Mouse (Mus musculus): ENCODE data around the gene Fstl4. TPM values are rescaled to one million over a fixed set of nuclear protein-coding genes. Genes with fewer than 3 reads are reported as not detected.

The Fstl4 gene
- polyA plus RNA-seq, 1 experiment from 2014 or later, result 7.2 TPM

- Histone ChIP-seq H3K9ac (replicated peaks; ENCODE audit: low read length) (no peak overlapping the region), H3K27ac (replicated peaks; ENCODE audit: low read depth, low read length) (peak overlapping the region; percentile 52; the same call in 1 of the 2 replicates), H3K4me1 (ENCODE audit: control insufficient read depth, insufficient read depth, low read length) (peaks cover 17% of the 10 kb centered on the region), H3K27me3 (ENCODE audit: control insufficient read depth, insufficient read depth, low read length) (peaks cover 4% of the 10 kb centered on the region; the same call in 1 of the 2 replicates), H3K9me3 (ENCODE audit: control insufficient read depth, low read length) (no peaks in the 10 kb centered on the region), H3K4me2 (ENCODE audit: low read length) (no peak overlapping the region), H3K36me3 (ENCODE audit: control insufficient read depth, insufficient read depth, low read length) (no peaks in the 10 kb centered on the region), H3K4me3 (replicated peaks; ENCODE audit: low read depth, low read length) (no peak overlapping the region)
- ATAC-seq (ENCODE audit: low FRiP score, low TSS enrichment) (peak; percentile 53; the same call in 1 of the 2 replicates), DNase-seq (peak; percentile 72)
- 12% methylated on average over 14 of the region's 14 CpGs for WGBS
Measured at GRCm38 (mm10) chr11:53067699-53068478, 303.5 kb downstream of the Fstl4 start.

GRCm38 (mm10) chr11:53068479-53069065 lies 304.1 kb downstream of the Fstl4 start:
- ATAC-seq (ENCODE audit: low FRiP score, low TSS enrichment), result no peak
- no peaks in the 10 kb centered on the region for H3K36me3 ChIP-seq (ENCODE audit: control insufficient read depth, insufficient read depth, low read length)
- peaks cover 4% of the 10 kb centered on the region; the same call in 1 of the 2 replicates for H3K27me3 ChIP-seq (ENCODE audit: control insufficient read depth, insufficient read depth, low read length)
- no peaks in the 10 kb centered on the region for H3K9me3 ChIP-seq (ENCODE audit: control insufficient read depth, low read length)
- H3K27ac ChIP-seq (replicated peaks; ENCODE audit: low read depth, low read length), result 0 out of 2 replicates have a peak overlapping the region, but pooled peaks have one; percentile 52
- peaks cover 17% of the 10 kb centered on the region for H3K4me1 ChIP-seq (ENCODE audit: control insufficient read depth, insufficient read depth, low read length)
- peak; percentile 46 for DNase-seq
- 48% methylated on average over 16 of the region's 16 CpGs for WGBS
- H3K9ac ChIP-seq (replicated peaks; ENCODE audit: low read length), result no peak overlapping the region
- H3K4me3 ChIP-seq (replicated peaks; ENCODE audit: low read depth, low read length), result no peak overlapping the region
- H3K4me2 ChIP-seq (ENCODE audit: low read length), result no peak overlapping the region

GRCm38 (mm10) chr11:53069751-53070150 lies 305.3 kb downstream of the Fstl4 start:
- Histone ChIP-seq H3K27me3 (ENCODE audit: control insufficient read depth, insufficient read depth, low read length) (peaks cover 4% of the 10 kb centered on the region; the same call in 1 of the 2 replicates), H3K4me1 (ENCODE audit: control insufficient read depth, insufficient read depth, low read length) (peaks cover 17% of the 10 kb centered on the region), H3K36me3 (ENCODE audit: control insufficient read depth, insufficient read depth, low read length) (no peaks in the 10 kb centered on the region), H3K9ac (replicated peaks; ENCODE audit: low read length) (no peak overlapping the region), H3K27ac (replicated peaks; ENCODE audit: low read depth, low read length) (0 out of 2 replicates have a peak overlapping the region, but pooled peaks have one; percentile 9), H3K4me3 (replicated peaks; ENCODE audit: low read depth, low read length) (no peak overlapping the region), H3K9me3 (ENCODE audit: control insufficient read depth, low read length) (no peaks in the 10 kb centered on the region), H3K4me2 (ENCODE audit: low read length) (no peak overlapping the region)
- ATAC-seq (ENCODE audit: low FRiP score, low TSS enrichment) (no peak), DNase-seq (peak; percentile 47)
- 42% methylated on average over 6 of the region's 6 CpGs for WGBS

GRCm38 (mm10) chr11:53071602-53072001 lies 307.2 kb downstream of the Fstl4 start:
- WGBS, result 95% methylated on average over 1 of the region's 1 CpGs
- H3K4me3 ChIP-seq (replicated peaks; ENCODE audit: low read depth, low read length), result no peak overlapping the region
- ATAC-seq (ENCODE audit: low FRiP score, low TSS enrichment) (no peak), DNase-seq (no peak)
- H3K4me1 ChIP-seq (ENCODE audit: control insufficient read depth, insufficient read depth, low read length), result peaks cover 17% of the 10 kb centered on the region
- no peak overlapping the region for H3K4me2 ChIP-seq (ENCODE audit: low read length)
- H3K9ac ChIP-seq (replicated peaks; ENCODE audit: low read length), result no peak overlapping the region
- no peaks in the 10 kb centered on the region for H3K36me3 ChIP-seq (ENCODE audit: control insufficient read depth, insufficient read depth, low read length)
- no peak overlapping the region for H3K27ac ChIP-seq (replicated peaks; ENCODE audit: low read depth, low read length)
- H3K27me3 ChIP-seq (ENCODE audit: control insufficient read depth, insufficient read depth, low read length), result no peaks in the 10 kb centered on the region
- H3K9me3 ChIP-seq (ENCODE audit: control insufficient read depth, low read length), result no peaks in the 10 kb centered on the region

- Histone ChIP-seq H3K9me3 (ENCODE audit: control insufficient read depth, low read length) (no peaks in the 10 kb centered on the region), H3K9ac (replicated peaks; ENCODE audit: low read length) (no peak overlapping the region), H3K27ac (replicated peaks; ENCODE audit: low read depth, low read length) (no peak overlapping the region), H3K4me3 (replicated peaks; ENCODE audit: low read depth, low read length) (no peak overlapping the region), H3K4me2 (ENCODE audit: low read length) (no peak overlapping the region), H3K27me3 (ENCODE audit: control insufficient read depth, insufficient read depth, low read length) (no peaks in the 10 kb centered on the region), H3K4me1 (ENCODE audit: control insufficient read depth, insufficient read depth, low read length) (no peaks in the 10 kb centered on the region), H3K36me3 (ENCODE audit: control insufficient read depth, insufficient read depth, low read length) (no peaks in the 10 kb centered on the region)
- ATAC-seq (ENCODE audit: low FRiP score, low TSS enrichment) (no peak), DNase-seq (no peak)
- WGBS, result 88% methylated on average over 7 of the region's 7 CpGs
Measured at GRCm38 (mm10) chr11:53077641-53078040, 313.2 kb downstream of the Fstl4 start.

GRCm38 (mm10) chr11:53078419-53079334 lies 314.2 kb downstream of the Fstl4 start:
- no peaks in the 10 kb centered on the region for H3K4me1 ChIP-seq (ENCODE audit: control insufficient read depth, insufficient read depth, low read length)
- no peak overlapping the region for H3K27ac ChIP-seq (replicated peaks; ENCODE audit: low read depth, low read length)
- no peaks in the 10 kb centered on the region for H3K36me3 ChIP-seq (ENCODE audit: control insufficient read depth, insufficient read depth, low read length)
- no peak overlapping the region for H3K4me3 ChIP-seq (replicated peaks; ENCODE audit: low read depth, low read length)
- ATAC-seq (ENCODE audit: low FRiP score, low TSS enrichment), result no peak
- no peaks in the 10 kb centered on the region for H3K9me3 ChIP-seq (ENCODE audit: control insufficient read depth, low read length)
- no peaks in the 10 kb centered on the region for H3K27me3 ChIP-seq (ENCODE audit: control insufficient read depth, insufficient read depth, low read length)
- H3K9ac ChIP-seq (replicated peaks; ENCODE audit: low read length), result no peak overlapping the region
- 77% methylated on average over 7 of the region's 7 CpGs for WGBS
- no peak overlapping the region for H3K4me2 ChIP-seq (ENCODE audit: low read length)
- DNase-seq, result no peak

GRCm38 (mm10) chr11:53081310-53081709 lies 316.9 kb downstream of the Fstl4 start:
- Histone ChIP-seq H3K36me3 (ENCODE audit: control insufficient read depth, insufficient read depth, low read length) (no peaks in the 10 kb centered on the region), H3K4me2 (ENCODE audit: low read length) (no peak overlapping the region), H3K4me1 (ENCODE audit: control insufficient read depth, insufficient read depth, low read length) (no peaks in the 10 kb centered on the region), H3K9me3 (ENCODE audit: control insufficient read depth, low read length) (no peaks in the 10 kb centered on the region), H3K9ac (replicated peaks; ENCODE audit: low read length) (no peak overlapping the region), H3K27ac (replicated peaks; ENCODE audit: low read depth, low read length) (no peak overlapping the region), H3K4me3 (replicated peaks; ENCODE audit: low read depth, low read length) (no peak overlapping the region), H3K27me3 (ENCODE audit: control insufficient read depth, insufficient read depth, low read length) (no peaks in the 10 kb centered on the region)
- ATAC-seq (ENCODE audit: low FRiP score, low TSS enrichment) (no peak), DNase-seq (no peak)
- WGBS, result 82% methylated on average over 6 of the region's 6 CpGs

GRCm38 (mm10) chr11:53085367-53085766 lies 320.9 kb downstream of the Fstl4 start:
- no peak overlapping the region for H3K9ac ChIP-seq (replicated peaks; ENCODE audit: low read length)
- 78% methylated on average over 6 of the region's 6 CpGs for WGBS
- no peak overlapping the region for H3K27ac ChIP-seq (replicated peaks; ENCODE audit: low read depth, low read length)
- H3K36me3 ChIP-seq (ENCODE audit: control insufficient read depth, insufficient read depth, low read length), result no peaks in the 10 kb centered on the region
- no peak for DNase-seq
- H3K4me3 ChIP-seq (replicated peaks; ENCODE audit: low read depth, low read length), result no peak overlapping the region
- no peak overlapping the region for H3K4me2 ChIP-seq (ENCODE audit: low read length)
- H3K9me3 ChIP-seq (ENCODE audit: control insufficient read depth, low read length), result no peaks in the 10 kb centered on the region
- H3K4me1 ChIP-seq (ENCODE audit: control insufficient read depth, insufficient read depth, low read length), result no peaks in the 10 kb centered on the region
- no peaks in the 10 kb centered on the region for H3K27me3 ChIP-seq (ENCODE audit: control insufficient read depth, insufficient read depth, low read length)
- ATAC-seq (ENCODE audit: low FRiP score, low TSS enrichment), result no peak
